Mouse (Mus musculus) layer of hippocampus, adult 2 months (tissue): ENCODE results near the gene Tbc1d2b. TPM values are rescaled to one million over a fixed set of nuclear protein-coding genes. Genes with fewer than 3 reads are reported as not detected.

ENCODE experiments used
- DNase-seq, 2 experiments: peaks; one replicate each; pipeline ENCODE4 v3.0.0; 2022; ENCODE audit warnings: low spot score in 2 of 2
- H3K27ac ChIP-seq: fragments of 200-600 bp; 2 replicates; pipeline ENCODE4 v1.8.1; 2022
- H3K4me3 ChIP-seq: fragments of 200-600 bp; 2 replicates; pipeline ENCODE4 v1.8.1; 2022; ENCODE audit warnings: mild to moderate bottlenecking
- CTCF ChIP-seq: fragments of 200-600 bp; conservative IDR thresholded peaks from 2 replicates; pipeline ENCODE4 v1.8.1; 2022; ENCODE audit warnings: antibody characterized with exemption, mild to moderate bottlenecking, moderate library complexity
- long read RNA-seq, 2 experiments: library from polyadenylated mRNA; stranded (forward); transcript quantifications; one replicate each; pipeline ENCODE4 v2.0.0; 2021; ENCODE audit warnings: borderline mapping rate in 2 of 2
- total RNA-seq, 2 experiments: library from RNA; stranded (reverse); gene quantifications; 2 replicates each; pipeline ENCODE4 v1.2.3; 2021

The Tbc1d2b gene
- total RNA-seq = 1 to 10 TPM; 9.5 to 9.7 TPM
- long read RNA-seq, experiment 1, full-length matches to known transcripts = 4 of 13 reads
- long read RNA-seq, experiment 1, partial matches to known transcripts = 3 of 13 reads
- long read RNA-seq, experiment 1, other reads (novel, unspliced or antisense) = 6 of 13 reads
- long read RNA-seq, experiment 2, full-length matches to known transcripts = 3 of 8 reads
- long read RNA-seq, experiment 2, partial matches to known transcripts = 3 of 8 reads
- long read RNA-seq, experiment 2, other reads (novel, unspliced or antisense) = 2 of 8 reads

DNA sequence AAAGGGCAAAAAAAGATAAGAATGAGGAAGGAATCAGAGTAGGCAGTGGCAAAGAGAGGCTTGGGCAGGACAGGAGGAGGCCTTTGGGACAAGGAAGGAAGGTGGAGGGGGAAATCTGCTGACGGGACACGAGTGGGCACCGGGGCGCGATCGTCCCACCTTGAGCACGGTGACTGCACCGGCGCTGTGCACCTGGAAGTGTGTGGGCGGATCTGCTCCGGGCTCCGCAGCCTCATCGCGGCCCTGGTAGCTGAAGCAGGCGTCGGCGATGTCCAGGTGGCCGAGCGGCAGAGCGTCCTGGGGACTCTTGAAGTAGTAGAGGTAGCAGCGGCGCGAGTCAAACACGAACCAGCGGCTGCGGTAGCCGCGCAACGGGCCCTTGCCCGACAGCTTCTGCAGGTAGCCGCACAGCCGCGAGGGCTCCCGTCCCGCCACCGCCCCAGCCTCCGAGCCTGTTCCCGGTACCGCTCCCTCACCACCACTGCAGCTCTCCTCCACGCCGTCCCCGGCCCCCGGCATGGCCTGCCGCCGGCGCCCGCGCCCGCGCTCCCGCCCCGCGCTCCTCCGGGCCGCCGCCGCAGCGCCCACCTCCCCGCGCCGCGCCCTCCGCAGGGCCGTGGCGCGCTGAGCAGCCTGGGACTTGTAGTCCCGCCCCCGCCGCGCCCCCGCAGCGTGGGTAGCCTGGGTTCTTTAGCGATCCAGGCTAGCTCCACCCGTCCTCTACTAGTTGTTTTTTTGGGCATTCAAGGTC lies at the start of gene Tbc1d2b:
Tbc1d2b (minus strand) TSS at position 612 of the 751 bp plus-strand sequence.
- no peak for TF ChIP-seq CTCF
- peak within 1 kb of the TSS; percentile 79 for H3K27ac ChIP-seq
- DNase-seq = peak; percentile 47 to 61
- H3K4me3 ChIP-seq = peak within 1 kb of the TSS; percentile 91

DNA sequence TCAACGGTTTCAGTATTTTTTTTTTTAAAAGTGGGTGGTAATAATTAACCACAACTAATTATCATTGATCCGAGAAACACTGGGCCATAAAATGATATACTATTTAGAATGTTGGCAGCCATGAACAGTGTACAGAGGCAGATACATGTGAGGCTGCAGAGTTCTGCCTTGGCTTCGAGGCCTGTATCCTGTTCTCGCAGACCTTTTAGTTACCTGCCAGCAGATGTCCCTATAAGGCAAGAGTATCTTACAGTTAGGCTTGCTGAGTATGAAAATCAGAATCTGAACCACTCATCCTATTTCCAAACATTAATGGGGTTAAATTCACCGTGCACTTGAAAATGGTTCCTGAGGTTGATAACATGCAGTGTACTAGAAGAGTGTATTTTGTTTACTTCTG lies 45.7 kb upstream of the Tbc1d2b start:
- TF ChIP-seq CTCF = peak; percentile 62
- no peak for DNase-seq
- H3K4me3 ChIP-seq = no peak overlapping the region
- H3K27ac ChIP-seq = no peak overlapping the region

DNA sequence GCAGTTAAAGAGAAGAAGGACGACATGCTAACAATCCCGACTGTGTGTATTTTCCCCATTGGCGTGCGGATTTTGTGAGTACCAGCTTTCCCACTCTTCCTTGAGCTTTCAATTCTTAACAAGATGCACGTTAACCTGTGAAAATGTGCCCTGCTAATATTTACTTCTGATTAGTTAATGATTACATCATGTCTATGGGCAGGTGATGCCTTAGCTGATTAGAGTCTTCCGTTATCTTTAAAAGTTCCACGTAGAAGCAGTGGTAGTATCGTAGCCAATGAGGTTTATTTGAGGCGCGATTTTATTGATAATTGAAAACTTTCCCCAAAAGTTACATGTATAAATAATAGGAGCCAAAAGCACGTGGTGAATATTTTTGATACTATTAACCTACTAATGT lies 45.1 kb upstream of the Tbc1d2b start:
- H3K27ac ChIP-seq = no peak overlapping the region
- no peak for TF ChIP-seq CTCF
- DNase-seq = no peak
- H3K4me3 ChIP-seq = no peak overlapping the region

DNA sequence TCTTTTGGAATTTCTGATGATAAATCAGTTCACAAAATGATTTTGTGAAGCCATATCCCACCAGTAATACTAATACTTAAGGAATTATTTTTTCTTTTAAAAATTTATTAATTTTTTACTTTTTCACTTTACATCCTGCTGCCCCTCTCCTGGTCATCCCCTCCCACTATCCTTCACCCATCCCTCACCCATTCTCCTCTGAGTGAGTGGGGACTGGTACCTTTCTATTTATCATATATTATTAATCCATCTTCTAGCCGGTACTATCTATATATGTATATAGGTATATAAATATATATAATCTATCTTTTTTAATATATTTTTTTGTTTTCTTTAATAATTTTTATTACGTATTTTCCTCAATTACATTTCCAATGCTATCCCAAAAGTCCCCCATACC lies 33.6 kb upstream of the Tbc1d2b start:
- H3K4me3 ChIP-seq = no peak overlapping the region
- no peak overlapping the region for H3K27ac ChIP-seq
- DNase-seq = no peak
- no peak for TF ChIP-seq CTCF

DNA sequence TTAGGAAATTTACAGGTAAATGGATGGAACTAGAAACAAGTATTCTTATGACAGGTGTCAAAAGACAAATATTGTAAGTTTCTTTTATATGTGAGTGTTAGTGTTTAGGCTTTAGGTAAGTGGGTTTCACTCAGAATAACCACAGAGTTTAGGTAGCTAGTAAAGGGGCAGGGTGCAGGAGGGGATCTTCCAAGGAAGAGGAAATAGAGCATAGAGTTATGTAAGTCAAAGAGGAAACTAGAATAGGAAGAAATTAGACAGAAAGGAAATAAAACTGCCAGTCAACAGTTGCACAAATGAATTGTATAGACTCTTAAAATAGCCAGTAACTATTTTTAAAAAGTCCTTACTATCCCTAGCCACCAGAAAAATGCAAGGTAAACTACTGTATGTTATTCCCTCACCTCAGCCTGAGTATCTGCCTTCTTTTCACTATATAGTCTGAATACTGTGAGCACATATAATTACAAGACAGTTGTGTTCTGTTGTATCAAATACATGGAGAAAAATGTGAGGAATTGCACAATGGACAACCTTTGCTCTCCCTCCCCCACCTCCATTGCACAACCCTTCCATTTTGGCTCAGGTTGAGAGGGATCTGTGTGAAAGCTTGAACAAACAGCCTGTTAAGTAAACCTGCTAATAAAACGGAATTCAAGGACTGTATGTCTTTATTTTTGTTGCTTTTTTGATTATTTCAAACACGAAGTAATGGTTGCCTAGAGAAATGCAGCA lies 32.7 kb upstream of the Tbc1d2b start:
- no peak overlapping the region for H3K4me3 ChIP-seq
- DNase-seq = no peak
- no peak overlapping the region for H3K27ac ChIP-seq
- no peak for TF ChIP-seq CTCF

DNA sequence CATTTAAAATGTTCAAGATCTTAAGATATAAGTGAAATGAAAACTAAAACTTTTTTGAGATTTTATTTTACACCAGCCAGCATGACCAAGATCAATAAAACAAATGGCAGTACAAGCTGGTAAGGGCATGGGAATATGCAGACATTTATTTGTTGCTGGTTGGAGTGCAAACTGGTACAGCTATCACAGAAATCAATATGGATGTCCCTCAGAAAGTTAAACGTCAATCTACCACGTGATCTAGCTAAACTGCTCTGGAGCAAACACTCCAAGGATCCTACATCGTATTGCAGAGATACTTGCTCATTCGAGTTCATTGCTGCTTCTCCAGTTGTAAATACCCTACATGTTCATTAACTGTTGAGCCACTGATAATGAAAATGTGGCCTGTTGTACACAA lies 32.1 kb upstream of the Tbc1d2b start:
- DNase-seq = no peak
- no peak overlapping the region for H3K27ac ChIP-seq
- no peak for TF ChIP-seq CTCF
- H3K4me3 ChIP-seq = no peak overlapping the region

DNA sequence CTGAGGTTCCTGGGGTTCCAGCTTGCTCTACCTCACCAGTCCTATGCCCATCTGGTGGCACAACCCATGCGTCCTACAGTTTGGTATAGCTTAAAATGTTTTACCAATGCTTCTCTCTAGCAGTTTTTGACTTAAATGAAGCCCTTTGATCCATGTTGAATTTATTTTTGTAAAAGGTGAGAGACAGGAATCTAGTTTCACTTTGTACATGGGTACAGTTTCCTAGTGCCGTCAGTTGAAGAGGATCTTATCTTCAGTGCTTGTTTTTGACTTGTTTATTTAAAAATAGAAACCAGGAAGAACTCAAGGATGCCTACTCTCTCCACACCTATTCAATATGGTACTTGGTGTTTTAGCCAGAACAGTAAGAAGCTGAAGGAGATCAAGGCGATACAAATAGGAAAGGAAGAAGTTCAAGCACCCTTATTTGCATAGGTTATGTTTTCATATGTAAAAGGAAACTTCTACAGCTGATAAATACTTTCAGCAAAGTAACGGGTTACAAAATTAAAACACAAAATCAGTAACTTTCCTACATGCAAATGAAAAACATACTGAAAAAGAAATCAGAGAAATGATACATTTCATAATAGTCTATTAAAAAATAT lies 30.6 kb upstream of the Tbc1d2b start:
- Histone ChIP-seq H3K27ac (no peak overlapping the region), H3K4me3 (no peak overlapping the region)
- no peak for TF ChIP-seq CTCF
- DNase-seq = no peak

DNA sequence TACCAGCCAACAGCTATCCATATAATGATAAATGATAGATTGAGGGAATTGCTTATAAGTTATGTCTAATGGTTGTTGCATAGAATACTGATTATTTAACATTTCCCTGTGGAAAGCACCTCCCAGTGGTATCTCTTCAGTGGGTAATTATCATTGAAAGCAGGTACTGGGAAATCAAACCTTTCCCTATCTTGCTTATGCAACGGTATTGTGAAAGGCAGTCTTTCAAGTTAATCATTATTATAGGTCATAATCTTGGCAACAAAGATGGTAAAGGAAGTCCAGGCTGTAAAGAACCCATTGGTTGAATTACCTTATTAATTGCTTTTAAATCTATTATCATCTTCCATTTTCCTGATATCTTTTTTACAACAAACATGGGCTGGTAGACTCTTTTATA lies 27.0 kb upstream of the Tbc1d2b start:
- TF ChIP-seq CTCF = no peak
- Histone ChIP-seq H3K4me3 (no peak overlapping the region), H3K27ac (no peak overlapping the region)
- DNase-seq = no peak

DNA sequence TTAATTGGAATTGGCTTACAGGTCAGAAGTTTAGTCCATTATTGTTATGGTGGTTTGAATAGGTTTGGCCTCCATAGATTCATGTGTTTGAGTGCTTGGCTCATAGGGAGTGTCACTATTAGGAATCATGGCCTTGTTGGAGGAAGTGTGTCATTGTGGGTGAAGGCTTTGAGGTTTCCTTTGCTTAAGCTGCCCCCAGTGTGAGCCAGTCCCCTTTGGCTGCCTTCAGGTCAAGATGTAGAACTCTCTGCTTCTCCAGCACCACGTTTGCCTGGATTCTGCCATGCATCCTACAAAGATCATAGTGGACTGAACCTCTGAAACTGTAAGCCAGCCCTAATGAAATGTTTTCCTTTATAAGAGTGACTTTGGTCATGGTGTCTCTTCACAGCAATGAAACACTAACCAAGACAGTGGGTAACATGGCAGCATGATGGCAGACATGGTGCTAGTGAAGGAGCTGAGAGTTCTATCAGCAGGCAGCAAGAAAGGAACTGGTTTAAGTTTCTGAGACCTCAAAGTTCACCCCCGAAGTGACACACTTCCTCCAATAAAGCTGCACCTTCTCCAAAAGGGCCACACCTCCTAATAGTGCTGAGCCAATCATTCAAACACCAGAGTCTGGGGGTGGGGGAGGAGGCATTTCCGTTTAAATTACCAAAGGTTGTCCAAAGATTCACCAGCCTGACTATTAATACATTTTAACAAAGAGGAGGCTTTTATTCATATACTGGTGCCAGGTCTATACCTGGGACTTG lies 23.2 kb upstream of the Tbc1d2b start:
- TF ChIP-seq CTCF = no peak
- DNase-seq = no peak
- no peak overlapping the region for H3K4me3 ChIP-seq

DNA sequence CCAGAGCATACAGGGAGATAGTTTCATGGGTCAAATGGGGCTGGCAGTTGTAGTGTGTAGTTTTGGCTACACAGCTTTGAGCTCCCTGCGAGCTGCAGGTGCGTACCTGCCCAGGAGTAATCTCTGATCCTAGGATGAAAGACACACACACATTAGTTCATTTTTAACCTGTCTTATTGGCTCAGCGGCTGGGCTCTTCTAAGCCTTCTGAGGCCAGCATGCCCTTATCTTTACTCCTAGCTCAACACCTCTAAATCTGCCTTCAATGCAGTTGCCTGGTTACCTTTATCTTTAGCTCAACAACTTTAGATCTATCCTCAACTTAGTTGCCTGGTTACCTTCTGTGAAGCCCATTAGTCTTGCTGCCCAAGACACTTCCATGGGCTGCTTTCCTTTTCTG lies 7.8 kb upstream of the Tbc1d2b start:
- Histone ChIP-seq H3K27ac (no peak overlapping the region), H3K4me3 (no peak overlapping the region)
- no peak for TF ChIP-seq CTCF
- no peak for DNase-seq

More for the DNA sequence above, 23.2 kb upstream of the Tbc1d2b start:
- H3K27ac ChIP-seq = no peak overlapping the region

DNA sequence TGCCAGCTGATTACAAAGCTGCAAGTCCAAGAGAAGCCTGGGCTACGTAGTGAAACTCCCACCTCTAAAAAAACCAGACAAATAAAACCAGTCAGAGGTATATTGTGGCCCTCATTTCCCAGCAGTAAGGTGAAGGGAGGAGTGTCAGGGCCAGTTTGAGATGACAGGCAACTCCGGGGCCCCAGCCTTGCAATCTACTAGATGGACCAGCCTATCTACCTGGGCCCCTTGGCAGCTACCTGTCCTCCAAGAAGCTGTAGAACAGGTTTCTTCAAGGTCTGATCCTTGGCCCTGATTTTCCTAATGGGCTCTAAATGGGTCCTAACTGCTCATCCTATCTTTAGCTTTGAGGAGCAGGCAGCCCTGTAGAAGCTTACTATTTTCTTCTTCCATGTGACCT lies 7.3 kb upstream of the Tbc1d2b start:
- no peak for TF ChIP-seq CTCF
- Histone ChIP-seq H3K27ac (no peak overlapping the region), H3K4me3 (no peak overlapping the region)
- DNase-seq = no peak

DNA sequence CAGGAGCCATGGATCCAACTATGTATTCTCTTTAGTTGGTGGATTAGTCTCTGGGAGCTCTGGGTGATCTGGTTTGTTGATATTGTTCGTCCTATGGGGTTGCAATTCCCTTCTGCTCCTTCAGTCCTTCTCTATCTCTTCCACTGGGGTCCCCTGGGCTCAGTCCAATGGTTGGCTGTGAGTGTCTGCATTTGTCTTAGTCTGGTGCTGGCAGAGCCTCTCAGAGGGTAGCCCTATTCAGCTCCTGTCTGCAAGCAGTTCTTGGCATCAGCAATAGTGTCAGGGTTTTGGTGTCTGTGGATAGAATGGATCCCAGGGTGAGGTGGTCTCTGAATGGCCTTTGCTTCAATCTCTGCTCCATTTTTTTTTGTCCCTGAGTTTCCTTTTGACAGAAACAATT lies 6.2 kb upstream of the Tbc1d2b start:
- DNase-seq = no peak
- no peak for TF ChIP-seq CTCF
- H3K4me3 ChIP-seq = no peak overlapping the region
- no peak overlapping the region for H3K27ac ChIP-seq
